Mouse (Mus musculus) G1E (cell line): Measurements from ENCODE around the gene Cog5.

Experiments
- CTCF ChIP-seq: IDR thresholded peaks from 2 replicates; pipeline ENCODE4 v1.5.1; 2012; ENCODE audit warnings: low read depth, low read length, inconsistent platforms, mixed read lengths
- GATA1 ChIP-seq: IDR thresholded peaks from 2 replicates; pipeline ENCODE4 v1.6.1; 2012; ENCODE audit warnings: borderline replicate concordance, low read length, inconsistent platforms, mixed read lengths

- TF ChIP-seq CTCF (no peak), GATA1 (no peak)
Observed at GRCm38 (mm10) chr12:31703904-31704303, 49.2 kb downstream of the Cog5 start.
